ENCODE assay signal across 7 mouse cellular contexts in genomic region chr15:80709593-80709992, GRCm38 (mm10). TPM values are rescaled to one million over a fixed set of nuclear protein-coding genes. Genes with fewer than 3 reads are reported as not detected.
DNase-seq lines count a peak whose midpoint lies in the region; ATAC-seq and TF ChIP-seq lines count a peak whose summit lies in the region.

No protein-coding gene starts in this region.

- H3K4me1 ChIP-seq in heart, embryonic 15.5 days (replicated peaks) = peaks cover 44% of the 10 kb centered on the region
- H3K4me1 ChIP-seq in limb, embryonic 14.5 days (ENCODE audit: control insufficient read depth, insufficient read depth, low read length) = peaks cover 31% of the 10 kb centered on the region

- peak overlapping the region; percentile 54 for H3K4me2 ChIP-seq in heart, embryonic 15.5 days
- no peak overlapping the region for H3K4me2 ChIP-seq in limb, embryonic 14.5 days (replicated peaks; ENCODE audit: low read depth, low read length, severe bottlenecking)

- ATAC-seq in heart, embryonic 15.5 days (replicated peaks; ENCODE audit: insufficient number of reproducible peaks, insufficient read depth, low FRiP score, low read depth) = no peak
- no peak for ATAC-seq in limb, embryonic 14.5 days (ENCODE audit: low FRiP score, low read depth)

- WGBS in heart, embryonic 15.5 days = 24% methylated on average over 6 of the region's 6 CpGs
- WGBS in limb, embryonic 14.5 days = 41% methylated on average over 6 of the region's 6 CpGs

- H3K27ac ChIP-seq in heart, embryonic 15.5 days = peak overlapping the region; percentile 96
- no peak overlapping the region for H3K27ac ChIP-seq in limb, embryonic 14.5 days (replicated peaks; ENCODE audit: low read depth, low read length)

- DNase-seq in right cerebral cortex, postnatal 10 days (ENCODE audit: low spot score in 2 of 2) = peak; percentile 63 to 75
- no peak for DNase-seq in right cerebral cortex, postnatal 14 days
- DNase-seq in cerebellum, adult 9-11 months = peak; percentile 75
- peak; percentile 67 for DNase-seq in limb, embryonic 14.5 days (ENCODE audit: low spot score)
- no peak for DNase-seq in B cell, adult 2 months
- no peak for DNase-seq in left cerebral cortex, adult 11 months (ENCODE audit: low spot score)

- no peak overlapping the region for H3K9ac ChIP-seq in heart, embryonic 15.5 days
- no peak overlapping the region for H3K9ac ChIP-seq in limb, embryonic 14.5 days (ENCODE audit: low read depth, low read length, severe bottlenecking)

- H3K4me3 ChIP-seq in heart, embryonic 15.5 days = no peak overlapping the region
- no peak overlapping the region for H3K4me3 ChIP-seq in limb, embryonic 14.5 days (replicated peaks; ENCODE audit: low read length)

- H3K27me3 ChIP-seq in heart, embryonic 15.5 days = no peaks in the 10 kb centered on the region
- no peaks in the 10 kb centered on the region for H3K27me3 ChIP-seq in limb, embryonic 14.5 days (ENCODE audit: control insufficient read depth, insufficient read depth, low read length)

- no peaks in the 10 kb centered on the region for H3K36me3 ChIP-seq in heart, embryonic 15.5 days
- no peaks in the 10 kb centered on the region for H3K36me3 ChIP-seq in limb, embryonic 14.5 days (ENCODE audit: control insufficient read depth, insufficient read depth, low read length)

- TF ChIP-seq POLR2A in limb, embryonic 14.5 days (IDR thresholded peaks at IDR 0.05; ENCODE audit: borderline replicate concordance, extremely low read depth, insufficient read depth, insufficient read length) = no peak

- H3K9me3 ChIP-seq in heart, embryonic 15.5 days (replicated peaks) = no peaks in the 10 kb centered on the region
- no peaks in the 10 kb centered on the region for H3K9me3 ChIP-seq in limb, embryonic 14.5 days (ENCODE audit: control insufficient read depth, low read length)

RNA-seq across cellular contexts. Expression of gene Tnrc6b, which starts 1.5 kb away (rescaled TPM):
- polyA plus RNA-seq in heart, embryonic 15.5 days (2015; fragmentation: Nextera tagmentation; extraction: Ambion mirVana) = 22.7 and 24.7 TPM in 2 replicates
- 12.5 and 14.0 TPM in 2 replicates for polyA plus RNA-seq in limb, embryonic 14.5 days (2012; rRNA removed)
- 15.8 and 19.4 TPM in 2 replicates for polyA plus RNA-seq in limb, embryonic 14.5 days (2014; fragmentation: Nextera tagmentation; extraction: Ambion mirVana)

RNA-seq across cellular contexts. Expression of gene Fam83f, which starts 37.9 kb away (rescaled TPM):
- polyA plus RNA-seq in heart, embryonic 15.5 days (2015; fragmentation: Nextera tagmentation; extraction: Ambion mirVana) = 0.21 and 1.1 TPM in 2 replicates
- polyA plus RNA-seq in limb, embryonic 14.5 days (2012; rRNA removed) = 1.6 and 1.7 TPM in 2 replicates
- polyA plus RNA-seq in limb, embryonic 14.5 days (2014; fragmentation: Nextera tagmentation; extraction: Ambion mirVana) = 2.6 and 3.7 TPM in 2 replicates

Comparison
In these comparisons a context has a peak if more than half of its experiments do, and no peak if none do; other contexts are left out.
1. DNase-seq: peak in right cerebral cortex, postnatal 10 days (2 of 2), cerebellum, adult 9-11 months (single experiment) and limb, embryonic 14.5 days (single experiment); none in right cerebral cortex, postnatal 14 days (single experiment), B cell, adult 2 months (0 of 2) and left cerebral cortex, adult 11 months (single experiment).